Mouse (Mus musculus) brown adipose tissue, adult 24 weeks (tissue): ENCODE measurements around the gene Ckm. TPM values are rescaled to one million over a fixed set of nuclear protein-coding genes. Genes with fewer than 3 reads are reported as not detected.
A peak's percentile ranks its signal among the peaks of the same experiment; 100 is the strongest.

ENCODE experiments used
- H3K27ac ChIP-seq: fragments of 200-500 bp; replicated peaks from 2 replicates; pipeline ENCODE4 v1.5.1; 2012; ENCODE audit warnings: low read depth, mild to moderate bottlenecking, low read length
- H3K4me1 ChIP-seq: fragments of 200-500 bp; 2 replicates; pipeline ENCODE4 v1.6.1; 2012; ENCODE audit warnings: low read length, mixed read lengths; ENCODE audit not compliant: control insufficient read depth, insufficient read depth, insufficient read length
- H3K4me3 ChIP-seq: fragments of 200-500 bp; 2 replicates; pipeline ENCODE4 v1.5.1; 2012; ENCODE audit warnings: low read depth, mild to moderate bottlenecking, low read length, moderate library complexity; ENCODE audit not compliant: insufficient read depth
- polyA plus RNA-seq: library from polyadenylated mRNA; stranded (reverse); fragments of >200 nt; gene quantifications from 2 replicates; pipeline ENCODE4 v1.2.4, GENCODE M21; 2012; ENCODE audit not compliant: missing spikeins, insufficient read depth, insufficient read length

The Ckm gene
- polyA plus RNA-seq, 1 experiment, result 328 TPM

DNA sequence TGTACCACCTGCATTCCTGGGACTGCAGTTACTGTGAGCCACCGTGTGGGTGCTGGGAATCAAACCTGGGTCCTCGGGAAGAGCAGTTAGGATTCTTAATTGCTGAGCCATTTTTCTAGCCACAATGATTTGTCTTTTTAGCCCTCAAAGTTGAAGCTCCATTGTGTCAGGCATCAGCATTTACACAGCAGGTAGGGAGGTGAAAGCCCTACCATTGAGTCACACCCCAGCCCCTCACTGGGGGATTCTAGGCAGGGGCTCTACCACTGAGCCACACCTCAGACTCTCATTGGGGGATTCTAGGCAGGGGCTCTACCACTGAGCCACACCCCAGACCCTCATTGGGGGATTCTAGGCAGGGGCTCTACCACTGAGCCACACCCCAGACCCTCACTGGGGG lies 31.7 kb downstream of the Ckm start:
- no peak overlapping the region for H3K27ac ChIP-seq
- no peak overlapping the region for H3K4me3 ChIP-seq
- no peaks in the 10 kb centered on the region for H3K4me1 ChIP-seq

DNA sequence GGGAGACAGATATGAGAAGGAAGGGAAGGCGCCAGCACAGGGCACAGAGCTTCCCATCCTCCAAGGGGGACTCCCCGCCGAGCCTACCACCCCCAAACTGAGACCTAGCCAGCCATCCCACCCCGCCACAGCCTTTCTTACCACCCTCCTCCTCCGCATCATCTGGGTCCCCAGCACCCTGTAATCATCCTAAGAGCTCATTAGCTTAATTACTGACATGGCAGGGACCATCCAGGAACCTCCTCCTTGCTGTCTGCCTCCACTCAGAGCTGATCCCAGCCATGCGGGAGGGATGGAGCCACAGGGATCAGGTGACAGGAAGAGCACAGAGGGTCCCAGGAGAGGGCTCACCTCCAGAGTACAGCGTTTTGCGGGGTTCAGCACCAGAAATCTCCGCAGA lies 32.5 kb downstream of the Ckm start:
- no peak overlapping the region for H3K27ac ChIP-seq
- H3K4me1 ChIP-seq, result no peaks in the 10 kb centered on the region
- no peak overlapping the region for H3K4me3 ChIP-seq

DNA sequence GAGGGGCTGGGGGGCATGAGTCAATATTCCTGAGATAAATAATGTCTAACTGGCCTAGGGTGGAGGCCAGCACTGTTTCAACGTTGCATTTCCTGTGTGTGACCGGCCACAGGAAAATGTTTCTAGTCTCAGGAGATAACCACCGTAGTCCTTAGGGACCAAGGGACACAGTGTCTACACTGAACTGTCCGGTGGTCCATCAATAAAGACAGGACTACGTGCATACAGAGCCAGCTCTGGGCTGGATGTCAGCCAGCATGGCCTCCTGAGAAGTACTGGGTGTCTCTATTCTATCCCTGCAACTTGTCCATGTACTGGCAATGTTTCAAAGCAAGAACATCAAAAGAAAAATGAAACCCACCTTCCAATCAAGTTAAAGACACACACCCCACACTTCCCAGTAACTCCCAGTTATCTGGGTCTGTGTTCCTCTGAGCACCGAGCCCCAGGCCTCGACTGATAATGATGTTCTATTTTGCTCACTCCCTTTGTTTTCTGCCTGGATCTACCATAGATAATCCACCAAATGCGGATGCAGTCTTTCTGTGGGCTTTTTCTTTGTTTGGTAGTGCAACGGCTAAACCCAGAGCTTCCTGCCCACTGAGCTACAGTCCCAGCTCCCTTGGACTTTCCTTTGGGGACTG lies 37.0 kb downstream of the Ckm start:
- Histone ChIP-seq H3K27ac (no peak overlapping the region), H3K4me3 (no peak overlapping the region)

DNA sequence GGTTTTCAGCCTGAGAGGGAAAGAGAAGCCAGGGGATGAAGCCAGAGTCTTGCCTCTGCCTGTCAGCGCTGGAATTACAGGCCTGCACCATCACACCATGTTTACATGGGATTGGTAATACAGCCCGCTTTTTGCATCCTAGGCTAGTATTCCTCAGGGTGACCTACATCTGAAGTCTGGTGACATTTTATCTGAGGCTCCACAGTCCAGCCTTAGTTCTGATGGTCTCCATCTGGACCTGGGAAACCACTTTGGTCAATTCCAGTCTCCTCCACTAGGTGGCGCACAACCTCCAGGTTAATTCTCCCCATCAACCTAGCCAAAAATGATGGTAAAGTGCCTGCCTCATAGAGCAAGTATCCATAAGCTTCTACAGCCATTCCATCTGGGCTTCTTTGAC lies 38.8 kb downstream of the Ckm start:
- Histone ChIP-seq H3K4me3 (no peak overlapping the region), H3K4me1 (no peaks in the 10 kb centered on the region), H3K27ac (no peak overlapping the region)

More for the DNA sequence above, 37.0 kb downstream of the Ckm start:
- no peaks in the 10 kb centered on the region for H3K4me1 ChIP-seq

DNA sequence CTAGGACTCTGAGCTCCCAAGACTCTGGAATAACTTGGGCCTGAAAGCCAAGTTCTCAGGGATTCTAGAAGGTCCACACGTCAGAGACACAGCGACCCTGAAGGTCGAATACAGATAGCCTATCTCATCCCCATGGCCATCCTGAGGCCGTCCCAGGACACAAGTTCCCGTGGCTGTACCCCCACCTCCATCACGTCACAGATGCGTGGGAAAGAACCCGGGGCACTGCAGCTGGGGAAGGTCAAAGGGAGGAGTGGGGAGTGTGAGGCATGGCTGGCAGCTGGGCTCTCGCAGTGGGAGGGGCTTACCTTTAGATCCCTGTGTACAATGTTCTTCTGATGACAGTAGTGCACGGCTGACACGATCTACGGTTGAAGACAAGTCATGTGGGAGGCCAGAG lies 40.2 kb downstream of the Ckm start:
- no peak overlapping the region for H3K4me3 ChIP-seq
- H3K4me1 ChIP-seq, result no peaks in the 10 kb centered on the region
- H3K27ac ChIP-seq, result no peak overlapping the region

DNA sequence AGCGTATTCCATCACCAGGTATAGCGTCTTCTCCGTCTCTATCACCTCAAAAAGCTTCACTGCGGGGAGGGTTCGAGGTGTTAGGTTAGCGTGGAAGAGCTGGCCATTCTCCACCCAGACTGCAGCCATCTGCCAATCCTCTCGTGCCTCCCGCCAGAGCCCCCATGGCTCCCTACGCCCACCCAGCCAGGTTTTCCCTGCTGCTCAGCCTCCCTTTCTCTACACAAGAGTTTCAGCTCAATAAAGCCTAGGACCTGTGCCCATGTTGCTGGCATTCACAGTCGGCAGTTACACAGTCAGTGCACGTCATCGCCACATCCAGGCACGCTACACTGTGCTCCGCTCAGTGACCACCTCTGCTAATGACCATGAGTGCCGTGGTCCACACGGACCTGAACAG lies 43.1 kb downstream of the Ckm start:
- Histone ChIP-seq H3K4me1 (no peaks in the 10 kb centered on the region), H3K4me3 (no peak overlapping the region), H3K27ac (no peak overlapping the region)

DNA sequence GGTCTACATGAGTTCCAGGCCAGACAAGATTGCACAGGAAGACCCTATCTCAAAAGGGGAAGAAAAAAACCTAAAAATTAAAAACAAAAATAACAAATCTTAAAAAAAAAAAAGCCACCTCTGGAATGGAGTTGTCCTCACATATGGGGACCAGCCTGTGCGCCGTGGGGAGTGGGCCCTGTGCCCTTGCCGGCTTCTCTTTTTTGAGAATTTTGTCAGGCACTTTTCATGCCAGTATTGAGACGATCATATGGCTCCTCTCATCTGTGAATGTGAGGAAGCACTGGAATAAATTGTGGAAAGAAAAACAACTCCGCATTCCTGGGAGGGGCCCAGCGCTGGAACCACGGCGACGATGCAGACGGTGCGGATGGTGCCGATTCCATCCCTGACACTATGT lies 44.6 kb downstream of the Ckm start:
- Histone ChIP-seq H3K4me3 (no peak overlapping the region), H3K27ac (no peak overlapping the region), H3K4me1 (no peaks in the 10 kb centered on the region)

DNA sequence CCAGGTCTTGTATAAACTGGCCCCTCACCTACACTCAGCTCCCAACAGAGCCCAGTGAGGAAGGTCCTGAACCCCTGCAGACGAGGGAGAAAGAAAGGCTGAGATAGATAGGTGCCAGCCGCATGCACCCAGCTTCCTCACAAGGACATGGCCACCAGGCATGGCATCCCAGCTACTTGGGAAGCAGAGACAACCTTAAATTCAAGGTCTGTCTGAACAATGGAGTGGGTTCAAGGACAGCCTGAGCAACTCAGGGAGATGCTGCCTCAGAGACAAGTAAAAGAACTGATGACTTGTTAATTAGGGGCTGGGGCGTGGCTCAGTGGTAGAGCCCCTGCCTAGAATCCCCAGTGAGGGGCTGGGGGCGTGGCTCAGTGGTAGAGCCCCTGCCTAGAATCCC lies 50.6 kb downstream of the Ckm start:
- no peak overlapping the region for H3K27ac ChIP-seq
- H3K4me1 ChIP-seq, result peaks cover 12% of the 10 kb centered on the region; the same call in 1 of the 2 replicates
- no peak overlapping the region for H3K4me3 ChIP-seq

DNA sequence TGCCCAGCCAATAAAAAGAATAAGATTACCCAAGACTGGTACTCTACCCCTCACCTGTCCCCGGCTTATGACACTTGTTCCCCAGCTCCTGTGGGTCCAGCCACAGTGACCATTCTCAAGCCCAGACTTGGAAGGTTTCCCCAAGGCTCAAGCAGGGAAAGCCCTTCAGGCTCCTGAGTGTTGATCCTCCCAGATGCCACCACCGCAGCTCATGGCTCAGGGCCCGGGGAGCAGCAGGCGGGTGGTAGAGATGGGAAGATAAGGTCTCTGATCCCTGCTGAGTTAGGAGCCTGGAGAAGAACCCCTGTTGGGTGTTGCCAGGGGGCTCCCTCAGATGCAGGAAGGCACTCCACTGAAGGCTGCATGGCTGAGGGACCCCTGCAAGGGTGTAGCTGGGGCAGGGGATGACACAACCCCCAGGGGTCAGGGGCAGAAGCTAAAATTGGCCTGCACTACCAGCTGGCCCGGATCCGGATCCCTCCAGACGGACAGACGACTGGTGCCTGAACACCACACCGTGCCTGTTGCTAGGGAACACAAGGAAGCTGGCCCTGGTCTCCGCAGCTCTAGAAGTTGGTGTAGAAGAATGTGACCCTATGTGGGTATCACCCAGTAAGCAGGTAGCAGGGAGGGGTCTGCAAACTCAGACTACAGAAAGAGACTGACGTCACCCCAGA lies 51.4 kb downstream of the Ckm start:
- 0 out of 2 replicates have a peak overlapping the region, but pooled peaks have one; percentile 90 for H3K4me3 ChIP-seq
- H3K4me1 ChIP-seq, result peaks cover 12% of the 10 kb centered on the region; the same call in 1 of the 2 replicates
- no peak overlapping the region for H3K27ac ChIP-seq

DNA sequence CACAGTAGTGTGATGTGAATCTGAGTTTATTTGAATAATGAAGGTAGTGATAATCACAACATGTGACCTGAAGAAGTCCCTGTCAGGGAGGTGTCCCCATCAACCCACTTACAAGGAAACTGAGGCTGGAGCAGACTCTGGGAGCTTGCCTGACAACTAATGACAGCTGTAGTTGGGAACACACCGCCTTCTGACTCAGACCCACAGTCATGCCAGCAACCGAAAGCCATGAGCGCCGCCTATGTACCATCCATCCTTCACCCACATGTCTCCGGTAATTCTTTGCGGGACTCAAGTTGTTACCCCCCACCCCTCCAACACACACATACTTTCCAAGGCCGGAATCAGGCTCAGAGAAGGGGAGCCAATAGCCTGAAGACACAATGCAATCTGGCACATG lies 52.1 kb downstream of the Ckm start:
- Histone ChIP-seq H3K4me3 (peak overlapping the region; percentile 90), H3K27ac (no peak overlapping the region), H3K4me1 (peaks cover 12% of the 10 kb centered on the region; the same call in 1 of the 2 replicates)

DNA sequence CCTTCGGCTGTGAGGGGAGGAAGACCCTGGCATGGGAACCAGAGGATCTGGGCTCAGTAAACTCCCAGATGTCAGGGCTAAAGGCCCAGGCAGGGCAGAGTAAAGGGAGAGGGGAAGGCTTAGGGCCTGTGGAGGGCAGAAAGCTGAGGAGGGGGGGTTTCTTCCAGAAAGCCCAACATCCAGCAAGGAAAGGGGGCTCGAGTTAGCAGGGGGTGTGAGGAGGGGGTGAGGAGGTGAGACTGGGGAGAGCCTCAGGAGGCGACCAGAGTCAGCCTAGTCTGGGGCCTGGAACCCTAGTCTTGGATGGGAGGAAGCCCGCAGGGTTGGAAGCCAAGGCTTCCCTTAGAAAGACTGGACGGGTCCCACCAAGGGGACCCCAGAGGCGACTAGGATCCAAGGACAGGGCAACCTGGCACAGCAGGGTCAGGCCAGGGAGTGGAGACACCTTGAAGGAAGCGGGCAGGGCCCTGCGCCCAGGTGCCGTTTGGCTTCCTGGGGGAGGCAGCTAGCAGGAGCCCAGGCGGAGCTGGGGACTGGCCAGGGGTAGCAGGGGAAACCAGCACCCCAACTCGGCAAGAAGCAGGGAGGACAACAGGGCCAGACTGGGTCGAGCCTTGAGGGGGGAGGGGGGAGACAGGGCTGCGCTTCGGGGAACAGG lies 53.0 kb downstream of the Ckm start:
- Histone ChIP-seq H3K4me3 (peak overlapping the region; percentile 90), H3K27ac (0 out of 2 replicates have a peak overlapping the region, but pooled peaks have one; percentile 5), H3K4me1 (peaks cover 12% of the 10 kb centered on the region; the same call in 1 of the 2 replicates)

DNA sequence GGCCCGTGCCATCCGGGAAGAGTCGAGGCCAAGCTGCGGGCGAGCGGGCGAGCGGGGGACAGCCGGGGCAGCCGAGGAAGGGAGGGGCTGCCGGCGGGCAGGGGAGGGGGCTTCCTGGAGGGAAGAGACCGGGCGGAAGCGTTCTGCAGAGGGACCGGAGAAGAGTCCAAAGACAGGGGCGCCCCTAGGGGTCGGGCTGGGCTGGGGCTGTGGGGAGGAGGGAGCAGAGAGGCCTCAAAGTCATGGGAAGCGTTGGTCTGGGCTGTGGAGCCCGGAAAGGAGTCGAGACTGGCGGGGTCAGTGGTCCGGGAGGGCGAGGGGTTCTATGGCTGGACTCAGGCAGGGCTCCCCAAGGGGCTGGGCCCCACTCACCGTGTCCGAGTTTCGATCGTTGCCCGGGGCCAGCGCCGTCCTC lies 53.5 kb downstream of the Ckm start:
- Histone ChIP-seq H3K27ac (0 out of 2 replicates have a peak overlapping the region, but pooled peaks have one; percentile 35), H3K4me1 (peaks cover 12% of the 10 kb centered on the region; the same call in 1 of the 2 replicates), H3K4me3 (peak overlapping the region; percentile 90)

DNA sequence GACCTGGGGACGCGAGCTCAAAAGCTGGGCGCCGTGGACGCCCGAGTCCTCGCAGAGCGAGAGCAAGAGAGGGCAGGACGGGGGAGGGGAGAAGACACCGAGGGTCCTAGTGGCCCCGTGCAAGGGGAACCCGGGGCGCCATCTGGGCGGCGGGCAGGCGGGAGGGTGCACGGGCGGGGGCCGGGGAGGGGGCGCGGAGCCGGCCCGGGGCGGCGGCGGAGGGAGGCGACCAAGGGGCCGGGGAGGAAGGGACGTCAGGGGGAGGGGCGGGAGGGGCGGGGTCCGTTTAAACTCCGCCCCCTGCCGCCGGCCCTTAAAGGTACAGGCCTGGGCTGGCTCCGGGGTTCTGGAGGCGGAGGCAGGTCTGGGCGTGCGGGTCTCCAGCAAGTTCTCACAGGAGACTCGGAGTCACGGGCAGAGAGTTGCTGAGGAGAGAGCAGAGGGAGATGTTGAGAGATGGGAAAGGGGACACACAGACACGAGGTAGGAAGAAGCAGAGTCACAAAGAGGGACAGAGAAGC lies 54.1 kb downstream of the Ckm start, which contains the start of gene Mark4:
Gene Mark4, minus strand, starts transcription at position 231 of the 521 bp plus-strand sequence.
- Histone ChIP-seq H3K4me1 (peaks cover 12% of the 10 kb centered on the region; the same call in 1 of the 2 replicates), H3K27ac (peak within 1 kb of the TSS; percentile 82)

DNA sequence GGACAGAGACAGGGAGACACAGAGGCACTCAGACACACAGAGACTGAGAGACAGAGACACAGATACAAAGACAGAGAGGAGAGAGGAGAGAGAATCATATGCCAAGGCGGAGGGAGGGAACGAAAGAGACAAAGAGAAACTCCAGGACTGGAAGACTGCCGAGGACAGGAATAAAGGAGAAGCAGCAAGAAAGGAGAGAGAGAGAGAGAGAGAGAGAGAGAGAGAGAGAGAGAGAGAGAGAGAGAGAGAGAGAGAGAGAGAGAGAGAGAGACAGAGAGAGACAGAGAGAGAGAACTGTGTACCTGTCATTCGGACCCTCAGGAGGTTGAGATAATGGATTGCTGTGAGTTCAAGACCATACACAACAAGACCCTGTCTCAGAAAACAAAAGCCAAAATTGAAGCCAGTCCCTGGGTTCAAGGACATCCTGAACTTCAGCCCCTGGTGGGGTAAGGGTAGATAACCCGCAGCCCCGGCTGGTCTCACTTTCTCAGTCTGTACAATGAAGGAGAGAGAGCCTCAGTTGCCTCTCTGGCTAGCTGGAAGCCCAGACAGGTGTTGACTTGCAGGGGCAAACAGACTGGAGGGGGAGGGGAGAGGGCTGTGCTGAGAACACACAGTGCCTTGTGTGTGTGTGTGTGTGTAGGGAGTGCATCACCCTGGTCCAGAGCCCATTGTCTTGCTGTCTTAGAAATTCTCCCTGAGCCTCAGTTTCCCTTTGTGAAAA lies 54.7 kb downstream of the Ckm start:
- peak overlapping the region; percentile 82 for H3K27ac ChIP-seq

More for the DNA sequence above, 54.1 kb downstream of the Ckm start, which contains the start of gene Mark4:
- H3K4me3 ChIP-seq, result peak within 1 kb of the TSS; percentile 90

More for the DNA sequence above, 54.7 kb downstream of the Ckm start:
- Histone ChIP-seq H3K4me3 (peak overlapping the region; percentile 87), H3K4me1 (peaks cover 12% of the 10 kb centered on the region; the same call in 1 of the 2 replicates)
